Mouse (Mus musculus) thymus, postnatal 0 days (tissue): ENCODE results near the gene Olfr1140. TPM values are rescaled to one million over a fixed set of nuclear protein-coding genes. Genes with fewer than 3 reads are reported as not detected.

ENCODE experiments used
- DNase-seq: peaks from one replicate; pipeline ENCODE4 v3.0.0-alpha.2; 2015; ENCODE audit warnings: low spot score
- polyA plus RNA-seq: library from polyadenylated mRNA; unstranded; fragments of >200 nt; fragmentation: Nextera tagmentation; extraction: Ambion mirVana; gene quantifications from 2 replicates; pipeline ENCODE4 v1.2.1, GENCODE M21; 2015

The Olfr1140 gene
- polyA plus RNA-seq = not detected in 2 replicates

- no peak for DNase-seq
These were observed at the start of gene Olfr1140 for GRCm38 (mm10) chr2:87743452-87743851. Gene Olfr1140 (plus strand): TSS chr2:87743752.

- no peak for DNase-seq
These were observed 49.7 kb upstream of the Olfr1140 start, which contains the start of gene Olfr1136 for GRCm38 (mm10) chr2:87693847-87694246. Gene Olfr1136 (minus strand): TSS chr2:87693947.

GRCm38 (mm10) chr2:87713079-87713478, 30.5 kb upstream of the Olfr1140 start, which contains the start of gene Olfr1137:
Gene Olfr1137 (minus strand): TSS chr2:87713179.
- no peak for DNase-seq

- no peak for DNase-seq
These were observed 3.7 kb upstream of the Olfr1140 start, which contains the start of gene Olfr1138 for GRCm38 (mm10) chr2:87739878-87740277. Gene Olfr1138 (minus strand): TSS chr2:87739978.

- DNase-seq = no peak
These were observed 10.3 kb downstream of the Olfr1140 start, which contains the start of gene Olfr1141 for GRCm38 (mm10) chr2:87753891-87754290. Gene Olfr1141 (minus strand): TSS chr2:87753991.

- DNase-seq = no peak
These were observed 32.6 kb downstream of the Olfr1140 start for GRCm38 (mm10) chr2:87776143-87776542.

GRCm38 (mm10) chr2:87779183-87779582, 35.6 kb downstream of the Olfr1140 start, which contains the start of gene Olfr152:
Gene Olfr152 (plus strand): TSS chr2:87779483.
- DNase-seq = no peak

Other genes with a start within 250 kb of the Olfr1140 start
- gene Pramel7, start 246.7 kb upstream of the Olfr1140 start, polyA plus RNA-seq = not detected in 2 replicates
- not detected in 2 replicates for gene Pramel6, start 237.2 kb upstream of the Olfr1140 start, polyA plus RNA-seq
- gene Olfr153, start 212.0 kb upstream of the Olfr1140 start, polyA plus RNA-seq = not detected in 2 replicates
- gene Olfr1128, start 198.2 kb upstream of the Olfr1140 start, polyA plus RNA-seq = not detected in 2 replicates
- gene Olfr1129, start 169.8 kb upstream of the Olfr1140 start, polyA plus RNA-seq = not detected in 2 replicates
- gene Olfr1130, start 137.5 kb upstream of the Olfr1140 start, polyA plus RNA-seq = not detected in 2 replicates
- gene Olfr1131, start 116.6 kb upstream of the Olfr1140 start, polyA plus RNA-seq = not detected in 2 replicates
- gene Olfr1132, start 106.2 kb upstream of the Olfr1140 start, polyA plus RNA-seq = not detected in 2 replicates
- gene Olfr1133, start 96.4 kb upstream of the Olfr1140 start, polyA plus RNA-seq = not detected in 2 replicates
- gene Olfr1134, start 85.3 kb upstream of the Olfr1140 start, polyA plus RNA-seq = not detected in 2 replicates
- not detected in 2 replicates for gene Olfr1135, start 70.1 kb upstream of the Olfr1140 start, polyA plus RNA-seq
- 0.17 and 0.19 TPM in 2 replicates for gene Olfr1136, start 49.8 kb upstream of the Olfr1140 start, polyA plus RNA-seq
- gene Olfr1137, start 30.6 kb upstream of the Olfr1140 start, polyA plus RNA-seq = not detected in 2 replicates
- gene Olfr1138, start 3.8 kb upstream of the Olfr1140 start, polyA plus RNA-seq = not detected in 2 replicates
- not detected in 2 replicates for gene Olfr1141, start 10.2 kb downstream of the Olfr1140 start, polyA plus RNA-seq
- gene Olfr152, start 35.7 kb downstream of the Olfr1140 start, polyA plus RNA-seq = not detected in 2 replicates
- not detected in 2 replicates for gene Olfr1143, start 56.8 kb downstream of the Olfr1140 start, polyA plus RNA-seq
- not detected in 2 replicates for gene Olfr1145, start 66.1 kb downstream of the Olfr1140 start, polyA plus RNA-seq
- gene Olfr1148, start 86.8 kb downstream of the Olfr1140 start, polyA plus RNA-seq = not detected in 2 replicates
- gene Olfr1150-ps1, start 100.2 kb downstream of the Olfr1140 start, polyA plus RNA-seq = not detected in 2 replicates
- gene Olfr1151, start 112.1 kb downstream of the Olfr1140 start, polyA plus RNA-seq = not detected in 2 replicates
- gene Olfr1152, start 122.7 kb downstream of the Olfr1140 start, polyA plus RNA-seq = not detected in 2 replicates
- gene Olfr1153, start 151.2 kb downstream of the Olfr1140 start, polyA plus RNA-seq = not detected in 2 replicates
- gene Olfr1154, start 161.4 kb downstream of the Olfr1140 start, polyA plus RNA-seq = not detected in 2 replicates
- gene Olfr1155, start 201.4 kb downstream of the Olfr1140 start, polyA plus RNA-seq = not detected in 2 replicates
- not detected in 2 replicates for gene Olfr1156, start 209.3 kb downstream of the Olfr1140 start, polyA plus RNA-seq
- not detected in 2 replicates for gene Olfr1157, start 224.5 kb downstream of the Olfr1140 start, polyA plus RNA-seq
- not detected in 2 replicates for gene Olfr74, start 230.9 kb downstream of the Olfr1140 start, polyA plus RNA-seq
- not detected in 2 replicates for gene Olfr1158, start 246.4 kb downstream of the Olfr1140 start, polyA plus RNA-seq